Mouse (Mus musculus): Measurements from ENCODE around the gene Nfic. TPM values are rescaled to one million over a fixed set of nuclear protein-coding genes. Genes with fewer than 3 reads are reported as not detected.

Gene Nfic
- polyA plus RNA-seq, 1 experiment from 2014 or later, result 15.4 TPM

DNA sequence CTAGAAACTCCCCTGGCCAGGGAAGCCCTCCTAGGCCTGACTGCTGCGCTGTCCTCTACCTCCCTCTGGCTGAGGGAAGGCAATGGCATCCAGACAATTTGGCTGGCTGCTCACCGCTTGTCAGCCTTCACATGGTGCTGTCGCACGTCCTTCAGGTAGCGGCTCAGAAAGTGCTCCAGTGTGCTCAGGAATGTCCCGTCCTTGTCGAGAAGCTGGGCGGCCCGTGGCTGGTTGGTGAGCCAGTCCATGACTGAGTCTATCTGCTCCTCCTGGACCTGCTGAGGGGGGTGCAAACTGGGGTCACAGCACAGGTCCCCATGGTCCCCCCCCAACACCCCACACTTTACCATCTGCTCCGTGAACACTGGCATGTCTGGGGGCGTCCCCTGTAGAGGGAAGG is 32.6 kb upstream of the Nfic start:
- Histone ChIP-seq H3K36me3 (ENCODE audit: control insufficient read depth, insufficient read depth, low read length) (peaks cover 50% of the 10 kb centered on the region), H3K9me3 (replicated peaks; ENCODE audit: control insufficient read depth, low read length, poor library complexity, severe bottlenecking) (no peaks in the 10 kb centered on the region), H3K4me3 (ENCODE audit: low read depth, low read length) (no peak overlapping the region), H3K4me2 (ENCODE audit: low read length) (no peak overlapping the region), H3K27ac (ENCODE audit: low read length) (no peak overlapping the region), H3K4me1 (ENCODE audit: control insufficient read depth, insufficient read depth, low read length) (peaks cover 8% of the 10 kb centered on the region), H3K27me3 (ENCODE audit: control insufficient read depth, insufficient read depth, low read depth, low read length) (no peaks in the 10 kb centered on the region), H3K9ac (ENCODE audit: low read depth, low read length) (no peak overlapping the region)
- no peak for ATAC-seq
- WGBS, result 90% methylated on average over 11 of the region's 11 CpGs

- no peak for ATAC-seq
- Histone ChIP-seq H3K36me3 (ENCODE audit: control insufficient read depth, insufficient read depth, low read length) (peaks cover 38% of the 10 kb centered on the region), H3K9me3 (replicated peaks; ENCODE audit: control insufficient read depth, low read length, poor library complexity, severe bottlenecking) (no peaks in the 10 kb centered on the region), H3K4me3 (ENCODE audit: low read depth, low read length) (no peak overlapping the region), H3K27ac (ENCODE audit: low read length) (no peak overlapping the region), H3K4me2 (ENCODE audit: low read length) (no peak overlapping the region), H3K9ac (ENCODE audit: low read depth, low read length) (no peak overlapping the region), H3K4me1 (ENCODE audit: control insufficient read depth, insufficient read depth, low read length) (peaks cover 14% of the 10 kb centered on the region), H3K27me3 (ENCODE audit: control insufficient read depth, insufficient read depth, low read depth, low read length) (no peaks in the 10 kb centered on the region)
- 89% methylated on average over 10 of the region's 10 CpGs for WGBS
Observed at GRCm38 (mm10) chr10:81486496-81486895, 31.1 kb upstream of the Nfic start.

DNA sequence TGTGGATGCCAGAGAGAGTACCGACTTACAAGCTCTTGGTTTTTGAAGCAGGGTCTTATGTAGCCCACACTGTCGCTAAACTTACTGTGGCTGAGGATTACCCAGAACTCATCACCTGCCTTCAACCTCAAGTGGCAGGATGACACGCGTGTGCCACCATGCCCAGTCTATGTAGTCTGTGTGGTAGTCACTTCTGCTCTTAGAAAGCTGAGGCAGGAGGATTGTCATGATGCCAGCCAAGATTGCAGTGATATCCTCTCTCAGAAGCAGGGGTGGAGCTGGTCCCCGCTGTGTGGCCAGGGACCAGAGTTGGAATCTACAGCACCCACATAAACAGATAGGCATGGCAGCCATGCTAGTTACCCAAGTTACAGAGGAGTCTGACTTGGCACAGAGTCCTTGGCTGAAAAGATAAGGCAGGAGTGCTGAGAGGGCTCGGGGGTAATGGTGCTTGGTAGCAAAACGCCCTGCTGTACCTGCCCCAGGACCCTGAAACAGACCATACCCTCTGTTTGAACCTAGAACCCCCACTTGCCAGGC is 30.1 kb upstream of the Nfic start:
- H3K4me2 ChIP-seq (ENCODE audit: low read length), result no peak overlapping the region
- H3K4me1 ChIP-seq (ENCODE audit: control insufficient read depth, insufficient read depth, low read length), result peaks cover 20% of the 10 kb centered on the region
- H3K9ac ChIP-seq (ENCODE audit: low read depth, low read length), result no peak overlapping the region
- peak overlapping the region; percentile 83; the same call in 1 of the 2 replicates for H3K27ac ChIP-seq (ENCODE audit: low read length)
- ATAC-seq, result no peak
- no peaks in the 10 kb centered on the region for H3K27me3 ChIP-seq (ENCODE audit: control insufficient read depth, insufficient read depth, low read depth, low read length)
- peaks cover 30% of the 10 kb centered on the region for H3K36me3 ChIP-seq (ENCODE audit: control insufficient read depth, insufficient read depth, low read length)
- H3K9me3 ChIP-seq (replicated peaks; ENCODE audit: control insufficient read depth, low read length, poor library complexity, severe bottlenecking), result no peaks in the 10 kb centered on the region
- WGBS, result 74% methylated on average over 7 of the region's 7 CpGs
- no peak overlapping the region for H3K4me3 ChIP-seq (ENCODE audit: low read depth, low read length)

GRCm38 (mm10) chr10:81485060-81485449 is 29.6 kb upstream of the Nfic start:
- Histone ChIP-seq H3K4me2 (ENCODE audit: low read length) (0 out of 2 replicates have a peak overlapping the region, but pooled peaks have one; percentile 22), H3K27me3 (ENCODE audit: control insufficient read depth, insufficient read depth, low read depth, low read length) (no peaks in the 10 kb centered on the region), H3K4me1 (ENCODE audit: control insufficient read depth, insufficient read depth, low read length) (peaks cover 25% of the 10 kb centered on the region), H3K9me3 (replicated peaks; ENCODE audit: control insufficient read depth, low read length, poor library complexity, severe bottlenecking) (no peaks in the 10 kb centered on the region), H3K4me3 (ENCODE audit: low read depth, low read length) (no peak overlapping the region), H3K9ac (ENCODE audit: low read depth, low read length) (peak overlapping the region; percentile 30; the same call in 1 of the 2 replicates), H3K27ac (ENCODE audit: low read length) (peak overlapping the region; percentile 83), H3K36me3 (ENCODE audit: control insufficient read depth, insufficient read depth, low read length) (peaks cover 30% of the 10 kb centered on the region)
- ATAC-seq, result no peak
- 47% methylated on average over 2 of the region's 2 CpGs for WGBS

- WGBS, result 32% methylated on average over 6 of the region's 6 CpGs
- no peak overlapping the region for H3K4me3 ChIP-seq (ENCODE audit: low read depth, low read length)
- H3K36me3 ChIP-seq (ENCODE audit: control insufficient read depth, insufficient read depth, low read length), result peaks cover 26% of the 10 kb centered on the region
- H3K27ac ChIP-seq (ENCODE audit: low read length), result peak overlapping the region; percentile 83
- H3K27me3 ChIP-seq (ENCODE audit: control insufficient read depth, insufficient read depth, low read depth, low read length), result no peaks in the 10 kb centered on the region
- H3K4me1 ChIP-seq (ENCODE audit: control insufficient read depth, insufficient read depth, low read length), result peaks cover 30% of the 10 kb centered on the region
- H3K4me2 ChIP-seq (ENCODE audit: low read length), result peak overlapping the region; percentile 22; the same call in 1 of the 2 replicates
- peak overlapping the region; percentile 30; the same call in 1 of the 2 replicates for H3K9ac ChIP-seq (ENCODE audit: low read depth, low read length)
- peak; percentile 36; the same call in 1 of the 2 replicates for ATAC-seq
- H3K9me3 ChIP-seq (replicated peaks; ENCODE audit: control insufficient read depth, low read length, poor library complexity, severe bottlenecking), result no peaks in the 10 kb centered on the region
Observed at GRCm38 (mm10) chr10:81484441-81485059, 29.1 kb upstream of the Nfic start.

- no peak overlapping the region for H3K9ac ChIP-seq (ENCODE audit: low read depth, low read length)
- H3K27me3 ChIP-seq (ENCODE audit: control insufficient read depth, insufficient read depth, low read depth, low read length), result no peaks in the 10 kb centered on the region
- no peaks in the 10 kb centered on the region for H3K9me3 ChIP-seq (replicated peaks; ENCODE audit: control insufficient read depth, low read length, poor library complexity, severe bottlenecking)
- WGBS, result 20% methylated on average over 9 of the region's 9 CpGs
- H3K4me3 ChIP-seq (ENCODE audit: low read depth, low read length), result no peak overlapping the region
- peaks cover 22% of the 10 kb centered on the region for H3K36me3 ChIP-seq (ENCODE audit: control insufficient read depth, insufficient read depth, low read length)
- H3K4me1 ChIP-seq (ENCODE audit: control insufficient read depth, insufficient read depth, low read length), result peaks cover 34% of the 10 kb centered on the region
- no peak overlapping the region for H3K4me2 ChIP-seq (ENCODE audit: low read length)
- no peak for ATAC-seq
- H3K27ac ChIP-seq (ENCODE audit: low read length), result peak overlapping the region; percentile 83
Observed at GRCm38 (mm10) chr10:81483983-81484382, 28.5 kb upstream of the Nfic start.

- peaks cover 11% of the 10 kb centered on the region for H3K36me3 ChIP-seq (ENCODE audit: control insufficient read depth, insufficient read depth, low read length)
- peaks cover 46% of the 10 kb centered on the region for H3K4me1 ChIP-seq (ENCODE audit: control insufficient read depth, insufficient read depth, low read length)
- under 1% methylated on average over 33 of the region's 36 CpGs for WGBS
Observed at GRCm38 (mm10) chr10:81482533-81482889, 27.1 kb upstream of the Nfic start, which contains the start of gene Celf5. Gene Celf5 (minus strand): TSS chr10:81482709.

DNA sequence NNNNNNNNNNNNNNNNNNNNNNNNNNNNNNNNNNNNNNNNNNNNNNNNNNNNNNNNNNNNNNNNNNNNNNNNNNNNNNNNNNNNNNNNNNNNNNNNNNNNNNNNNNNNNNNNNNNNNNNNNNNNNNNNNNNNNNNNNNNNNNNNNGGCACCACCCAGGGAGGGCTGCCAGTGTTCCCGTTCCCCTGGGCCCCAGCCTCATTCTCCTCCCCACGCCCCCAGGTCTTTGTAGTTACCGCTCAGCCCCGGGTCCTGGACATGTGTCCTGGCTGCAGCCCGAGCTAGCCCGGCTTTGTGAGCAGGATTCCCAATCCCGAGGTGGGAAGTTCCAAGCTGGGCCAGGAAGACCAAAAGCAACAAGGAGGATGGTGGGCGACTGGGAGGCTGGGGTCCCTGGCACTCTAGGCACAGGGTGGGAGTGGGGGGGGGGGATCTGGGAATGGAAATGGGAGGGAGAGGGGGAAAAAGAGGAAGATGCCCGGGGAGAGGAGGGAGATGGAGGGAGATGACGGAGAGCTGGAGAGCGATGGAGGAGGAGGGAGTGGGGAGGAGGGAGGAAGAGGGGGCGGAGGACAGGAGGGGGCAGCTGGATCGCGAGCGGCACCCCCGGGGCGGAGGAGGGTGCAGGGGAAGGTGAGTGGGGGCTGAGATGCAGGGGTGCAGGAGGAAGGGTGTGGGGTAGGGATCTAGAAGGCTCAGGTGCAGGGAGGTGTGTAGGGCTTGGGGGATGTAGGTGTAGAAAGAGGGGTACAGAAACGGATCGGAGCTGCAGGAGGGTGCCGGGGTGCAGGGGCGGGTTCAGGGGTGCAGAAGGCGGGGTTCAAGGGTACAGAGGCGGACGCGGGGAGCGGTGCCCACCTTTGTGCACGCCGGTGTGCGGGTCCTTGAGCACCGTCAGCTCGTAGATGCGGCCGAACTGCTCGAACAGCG is 26.4 kb upstream of the Nfic start:
- ATAC-seq, result peak; percentile 40
- Histone ChIP-seq H3K9ac (ENCODE audit: low read depth, low read length) (peak overlapping the region; percentile 96), H3K4me1 (ENCODE audit: control insufficient read depth, insufficient read depth, low read length) (peaks cover 51% of the 10 kb centered on the region), H3K36me3 (ENCODE audit: control insufficient read depth, insufficient read depth, low read length) (peaks cover 5% of the 10 kb centered on the region; the same call in 1 of the 2 replicates), H3K9me3 (replicated peaks; ENCODE audit: control insufficient read depth, low read length, poor library complexity, severe bottlenecking) (no peaks in the 10 kb centered on the region), H3K4me3 (ENCODE audit: low read depth, low read length) (peak overlapping the region; percentile 66), H3K4me2 (ENCODE audit: low read length) (peak overlapping the region; percentile 83), H3K27ac (ENCODE audit: low read length) (peak overlapping the region; percentile 89), H3K27me3 (ENCODE audit: control insufficient read depth, insufficient read depth, low read depth, low read length) (no peaks in the 10 kb centered on the region)
- WGBS, result 2% methylated on average over 35 of the region's 35 CpGs

More at GRCm38 (mm10) chr10:81482533-81482889, 27.1 kb upstream of the Nfic start, which contains the start of gene Celf5:
- peak within 1 kb of the TSS; percentile 96 for H3K9ac ChIP-seq (ENCODE audit: low read depth, low read length)
- peak; percentile 62 for ATAC-seq
- no peaks in the 10 kb centered on the region for H3K9me3 ChIP-seq (replicated peaks; ENCODE audit: control insufficient read depth, low read length, poor library complexity, severe bottlenecking)
- peak within 1 kb of the TSS; percentile 89 for H3K27ac ChIP-seq (ENCODE audit: low read length)
- H3K4me3 ChIP-seq (ENCODE audit: low read depth, low read length), result peak within 1 kb of the TSS; percentile 66
- peak within 1 kb of the TSS; percentile 83 for H3K4me2 ChIP-seq (ENCODE audit: low read length)
- no peaks in the 10 kb centered on the region for H3K27me3 ChIP-seq (ENCODE audit: control insufficient read depth, insufficient read depth, low read depth, low read length)

Measured in midbrain, embryonic 16.5 days (tissue).